Mouse (Mus musculus) lung, embryonic 14.5 days (tissue): ENCODE data around the gene Rusc2. TPM values are rescaled to one million over a fixed set of nuclear protein-coding genes. Genes with fewer than 3 reads are reported as not detected.
A peak's percentile ranks its signal among the peaks of the same experiment; 100 is the strongest.

ENCODE experiments used
- ATAC-seq: fragments of 200-750 bp; cut with Nextera tagmentation; 2 replicates; pipeline ENCODE4 v1.8.0; 2017; ENCODE audit warnings: mild to moderate bottlenecking, moderate TSS enrichment, moderate library complexity; ENCODE audit not compliant: insufficient read depth
- DNase-seq: peaks from one replicate; pipeline ENCODE4 v3.0.0-alpha.2; 2015
- H3K27ac ChIP-seq: fragments of 300-500 bp; sonication (generic); 2 replicates; pipeline ENCODE4 v1.5.1; 2014; ENCODE audit warnings: low read depth, mild to moderate bottlenecking, moderate library complexity
- H3K27me3 ChIP-seq: fragments of 300-500 bp; sonication (generic); 2 replicates; pipeline ENCODE4 v1.6.1; 2014; ENCODE audit warnings: low read length, control low read depth; ENCODE audit not compliant: insufficient read depth
- H3K36me3 ChIP-seq: fragments of 300-500 bp; sonication (generic); 2 replicates; pipeline ENCODE4 v1.6.1; 2014; ENCODE audit warnings: control low read depth; ENCODE audit not compliant: insufficient read depth
- H3K4me1 ChIP-seq: fragments of 300-500 bp; sonication (generic); 2 replicates; pipeline ENCODE4 v1.6.1; 2014; ENCODE audit warnings: antibody characterized with exemption, control low read depth; ENCODE audit not compliant: insufficient read depth
- H3K4me2 ChIP-seq: fragments of 300-500 bp; sonication (generic); 2 replicates; pipeline ENCODE4 v1.6.1; 2014; ENCODE audit warnings: mild to moderate bottlenecking
- H3K4me3 ChIP-seq: fragments of 300-500 bp; sonication (generic); 2 replicates; pipeline ENCODE4 v1.5.1; 2014; ENCODE audit warnings: low read depth, low read length
- H3K9ac ChIP-seq: fragments of 300-500 bp; sonication (generic); 2 replicates; pipeline ENCODE4 v1.6.1; 2014
- H3K9me3 ChIP-seq: fragments of 300-500 bp; sonication (generic); 2 replicates; pipeline ENCODE4 v1.6.1; 2016; ENCODE audit warnings: low read depth, low read length, control low read depth
- CTCF ChIP-seq: IDR thresholded peaks from 2 replicates; pipeline ENCODE4 v1.5.1; 2016; ENCODE audit warnings: antibody characterized with exemption, low read depth
- WGBS: fragments of 180-500 bp; shearing (Covaris S2); extraction: QIAGEN DNeasy Blood & Tissue Kit; methylation state at CpG from one replicate; pipeline ENCODE4 v1.1.7; 2014; 5-methylcytosine and 5-hydroxymethylcytosine counted together
- polyA plus RNA-seq: library from polyadenylated mRNA; unstranded; fragments of >200 nt; fragmentation: Nextera tagmentation; extraction: Ambion mirVana; gene quantifications from 2 replicates; pipeline ENCODE4 v1.2.1, GENCODE M21; 2014

Rusc2 gene
- 5.0 and 5.8 TPM in 2 replicates for polyA plus RNA-seq

GRCm38 (mm10) chr4:43381408-43382154, at the start of gene Rusc2:
Gene Rusc2, plus strand, starts transcription at chr4:43381979.
- H3K4me2 ChIP-seq: peak within 1 kb of the TSS; percentile 89
- H3K36me3 ChIP-seq: no peaks in the 10 kb centered on the region
- no peak within 1 kb of the TSS for H3K27ac ChIP-seq
- TF ChIP-seq CTCF: peak; percentile 42; the same call in 1 of the 2 replicates
- WGBS: under 1% methylated on average over 61 of the region's 63 CpGs
- H3K4me3 ChIP-seq: peak within 1 kb of the TSS; percentile 65
- ATAC-seq (peak; percentile 93), DNase-seq (peak; percentile 91)
- peaks cover 3% of the 10 kb centered on the region; the same call in 1 of the 2 replicates for H3K4me1 ChIP-seq
- H3K27me3 ChIP-seq: peaks cover 13% of the 10 kb centered on the region; the same call in 1 of the 2 replicates
- H3K9me3 ChIP-seq: no peaks in the 10 kb centered on the region
- H3K9ac ChIP-seq: peak within 1 kb of the TSS; percentile 69

- Histone ChIP-seq H3K9me3 (0 out of 2 replicates have a peak, but pooled peaks cover 6% of the 10 kb centered on the region), H3K27me3 (no peaks in the 10 kb centered on the region), H3K4me2 (no peak overlapping the region), H3K9ac (no peak overlapping the region), H3K36me3 (no peaks in the 10 kb centered on the region), H3K4me1 (no peaks in the 10 kb centered on the region), H3K4me3 (no peak overlapping the region), H3K27ac (no peak overlapping the region)
- ATAC-seq: no peak
- 56% methylated on average over 2 of the region's 2 CpGs for WGBS
- no peak for DNase-seq
- TF ChIP-seq CTCF: no peak
Measured at GRCm38 (mm10) chr4:43334771-43335170, 47.0 kb upstream of the Rusc2 start.

GRCm38 (mm10) chr4:43336176-43336575, 45.6 kb upstream of the Rusc2 start:
- H3K4me3 ChIP-seq: no peak overlapping the region
- no peak overlapping the region for H3K27ac ChIP-seq
- H3K4me1 ChIP-seq: no peaks in the 10 kb centered on the region
- ATAC-seq: no peak
- no peak overlapping the region for H3K9ac ChIP-seq
- 0 out of 2 replicates have a peak, but pooled peaks cover 6% of the 10 kb centered on the region for H3K9me3 ChIP-seq
- no peak for TF ChIP-seq CTCF
- no peaks in the 10 kb centered on the region for H3K27me3 ChIP-seq
- H3K36me3 ChIP-seq: no peaks in the 10 kb centered on the region
- no peak overlapping the region for H3K4me2 ChIP-seq
- DNase-seq: no peak

- Histone ChIP-seq H3K9ac (no peak overlapping the region), H3K27me3 (no peaks in the 10 kb centered on the region), H3K36me3 (no peaks in the 10 kb centered on the region), H3K27ac (no peak overlapping the region), H3K4me3 (no peak overlapping the region), H3K4me1 (no peaks in the 10 kb centered on the region), H3K4me2 (no peak overlapping the region), H3K9me3 (0 out of 2 replicates have a peak, but pooled peaks cover 6% of the 10 kb centered on the region)
- TF ChIP-seq CTCF: no peak
- 71% methylated on average over 4 of the region's 4 CpGs for WGBS
- DNase-seq: no peak
- ATAC-seq: no peak
Measured at GRCm38 (mm10) chr4:43340096-43340804, 41.5 kb upstream of the Rusc2 start.

GRCm38 (mm10) chr4:43341276-43341891, 40.4 kb upstream of the Rusc2 start:
- TF ChIP-seq CTCF: 0 out of 2 replicates have a peak, but pooled peaks have one; percentile 2
- WGBS: 74% methylated on average over 7 of the region's 7 CpGs
- no peaks in the 10 kb centered on the region for H3K36me3 ChIP-seq
- no peak for ATAC-seq
- H3K27me3 ChIP-seq: no peaks in the 10 kb centered on the region
- H3K4me1 ChIP-seq: no peaks in the 10 kb centered on the region
- no peak overlapping the region for H3K4me2 ChIP-seq
- H3K9ac ChIP-seq: no peak overlapping the region
- H3K4me3 ChIP-seq: no peak overlapping the region
- DNase-seq: no peak
- no peak overlapping the region for H3K27ac ChIP-seq
- H3K9me3 ChIP-seq: 0 out of 2 replicates have a peak, but pooled peaks cover 2% of the 10 kb centered on the region

- H3K4me2 ChIP-seq: no peak overlapping the region
- H3K4me3 ChIP-seq: no peak overlapping the region
- H3K36me3 ChIP-seq: no peaks in the 10 kb centered on the region
- TF ChIP-seq CTCF: no peak
- H3K9me3 ChIP-seq: no peaks in the 10 kb centered on the region
- no peak overlapping the region for H3K27ac ChIP-seq
- no peak for ATAC-seq
- H3K27me3 ChIP-seq: no peaks in the 10 kb centered on the region
- DNase-seq: no peak
- H3K9ac ChIP-seq: no peak overlapping the region
- H3K4me1 ChIP-seq: no peaks in the 10 kb centered on the region
- 83% methylated on average over 10 of the region's 10 CpGs for WGBS
Measured at GRCm38 (mm10) chr4:43342443-43342842, 39.3 kb upstream of the Rusc2 start.

GRCm38 (mm10) chr4:43344932-43345331, 36.8 kb upstream of the Rusc2 start:
- no peak overlapping the region for H3K4me3 ChIP-seq
- WGBS: 95% methylated on average over 2 of the region's 2 CpGs
- no peak for DNase-seq
- H3K27ac ChIP-seq: no peak overlapping the region
- no peak for TF ChIP-seq CTCF
- H3K27me3 ChIP-seq: no peaks in the 10 kb centered on the region
- no peaks in the 10 kb centered on the region for H3K9me3 ChIP-seq
- no peaks in the 10 kb centered on the region for H3K36me3 ChIP-seq
- no peak for ATAC-seq
- H3K4me1 ChIP-seq: no peaks in the 10 kb centered on the region
- no peak overlapping the region for H3K9ac ChIP-seq
- no peak overlapping the region for H3K4me2 ChIP-seq
